Mouse (Mus musculus) CD4-positive naive resting alpha-beta T cell, adult 57 days (primary cell): ENCODE data around the gene Armc2. TPM values are rescaled to one million over a fixed set of nuclear protein-coding genes. Genes with fewer than 3 reads are reported as not detected.

ENCODE experiments used
- total RNA-seq: library from RNA; stranded (reverse); gene quantifications from one replicate; pipeline ENCODE4 v1.2.4, GENCODE M21; 2023

Gene Armc2
- 0.65 TPM for total RNA-seq

GRCm38 (mm10) chr10:42018016-42018949 lies at the start of gene Armc2:
TSS of gene Armc2 (minus strand) at chr10:42018442.

Other genes starting within 250 kb of the Armc2 start
- 10.7 TPM for gene Cep57l1, start 208.6 kb downstream of the Armc2 start, total RNA-seq
- gene Sesn1, start 208.5 kb downstream of the Armc2 start, total RNA-seq = 102 TPM